Mouse (Mus musculus) MEL (cell line): ENCODE measurements at regions not wholly inside any gene's neighbourhood (a gene's known extent, or its start where the extent isn't known, plus 50 kb on each side); places are given as distances from the start of the nearest gene placed in this dataset.
A peak's percentile ranks its signal among the peaks of the same experiment; 100 is the strongest.

Experiments used
- DNase-seq: peaks from one replicate; pipeline ENCODE4 v3.0.0; 2011; ENCODE audit warnings: low read depth, low spot score
- H3K27ac ChIP-seq: 2 replicates; pipeline ENCODE4 v1.5.1; 2012; ENCODE audit warnings: low read depth, mild to moderate bottlenecking, control low read depth, low read length, moderate library complexity; ENCODE audit not compliant: control insufficient read depth
- H3K27me3 ChIP-seq, 2 experiments: fragments of 150-350 bp in 1 of 2; sonication (generic) in 1 of 2; 2 replicates each; pipeline ENCODE4 v1.6.1; 2012; ENCODE audit warnings: low read length in 2 of 2, mild to moderate bottlenecking in 2 of 2, improper control_type of control experiment in 1 of 2, moderate library complexity in 1 of 2; ENCODE audit not compliant: insufficient read depth in 2 of 2, control insufficient read depth in 1 of 2
- H3K36me3 ChIP-seq, 2 experiments: 2 replicates each; pipeline ENCODE4 v1.6.1; 2012 to 2014; ENCODE audit warnings: low read length in 2 of 2, improper control_type of control experiment in 1 of 2, inconsistent platforms in 1 of 2, mild to moderate bottlenecking in 1 of 2; ENCODE audit not compliant: insufficient read depth in 2 of 2, control insufficient read depth in 1 of 2
- H3K4me1 ChIP-seq, 2 experiments: fragments of 150-350 bp in 1 of 2; sonication (generic) in 1 of 2; 2 replicates each; pipeline ENCODE4 v1.6.1; 2012; ENCODE audit warnings: low read length in 2 of 2, improper control_type of control experiment in 1 of 2, mild to moderate bottlenecking in 1 of 2; ENCODE audit not compliant: insufficient read depth in 2 of 2, control insufficient read depth in 1 of 2
- H3K4me3 ChIP-seq, 2 experiments: fragments of 150-350 bp in 1 of 2; sonication (generic) in 1 of 2; 2 replicates each; pipeline ENCODE4 v1.5.1; 2012; ENCODE audit warnings: low read depth in 2 of 2, low read length in 2 of 2, mild to moderate bottlenecking in 2 of 2, moderate library complexity in 2 of 2, control low read depth in 1 of 2, improper control_type of control experiment in 1 of 2; ENCODE audit not compliant: control insufficient read depth in 1 of 2, insufficient read depth in 1 of 2
- H3K79me2 ChIP-seq: 2 replicates; pipeline ENCODE4 v1.6.1; 2012; ENCODE audit warnings: mild to moderate bottlenecking, low read length, moderate library complexity; ENCODE audit not compliant: control insufficient read depth, poor library complexity, insufficient read depth
- H3K9ac ChIP-seq: 2 replicates; pipeline ENCODE4 v1.6.1; 2012; ENCODE audit warnings: low read depth, mild to moderate bottlenecking, control low read depth, low read length, moderate library complexity; ENCODE audit not compliant: control insufficient read depth, poor library complexity, severe bottlenecking
- H3K9me3 ChIP-seq: fragments of 150-350 bp; sonication (generic); replicated peaks from 2 replicates; pipeline ENCODE4 v1.6.1; 2012; ENCODE audit warnings: mild to moderate bottlenecking, low read length, improper control_type of control experiment, moderate library complexity; ENCODE audit not compliant: insufficient read depth
- CHD1 ChIP-seq: IDR thresholded peaks from 2 replicates; pipeline ENCODE4 v1.6.1; 2012; ENCODE audit warnings: low read depth, mild to moderate bottlenecking, inconsistent platforms, low read length, improper control_type of control experiment
- CHD2 ChIP-seq: IDR thresholded peaks from 2 replicates; pipeline ENCODE4 v1.6.1; 2011; ENCODE audit warnings: low read length, improper control_type of control experiment
- CTCF ChIP-seq, 3 experiments: IDR thresholded peaks in 2 of 3; conservative IDR thresholded peaks in 1 of 3; 2 replicates each; pipeline ENCODE4 v1.5.1; 2011 to 2012; ENCODE audit warnings: low read length in 3 of 3, low read depth in 2 of 3, mild to moderate bottlenecking in 2 of 3, improper control_type of control experiment in 1 of 3, inconsistent platforms in 1 of 3, mixed read lengths in 1 of 3, moderate library complexity in 1 of 3; ENCODE audit not compliant: control insufficient read depth in 1 of 3, insufficient read depth in 1 of 3, poor library complexity in 1 of 3, severe bottlenecking in 1 of 3
- E2F4 ChIP-seq: IDR thresholded peaks from 2 replicates; pipeline ENCODE4 v1.6.1; 2011; ENCODE audit warnings: low read depth, low read length, improper control_type of control experiment, borderline replicate concordance
- EP300 ChIP-seq, 2 experiments: IDR thresholded peaks; 2 replicates each; pipeline ENCODE4 v1.6.1; 2011; ENCODE audit warnings: improper control_type of control experiment in 2 of 2, low read length in 2 of 2, low read depth in 1 of 2, mild to moderate bottlenecking in 1 of 2
- ETS1 ChIP-seq: IDR thresholded peaks from 2 replicates; pipeline ENCODE4 v1.6.1; 2012; ENCODE audit warnings: low read depth, mild to moderate bottlenecking, inconsistent platforms, low read length, improper control_type of control experiment, moderate library complexity
- GABPA ChIP-seq: IDR thresholded peaks from 2 replicates; pipeline ENCODE4 v1.6.1; 2012; ENCODE audit warnings: low read depth, mild to moderate bottlenecking, inconsistent platforms, low read length, improper control_type of control experiment, moderate library complexity
- GATA1 ChIP-seq: IDR thresholded peaks from 2 replicates; pipeline ENCODE4 v1.6.1; 2011; ENCODE audit warnings: low read depth, low read length, improper control_type of control experiment
- HCFC1 ChIP-seq: IDR thresholded peaks from 2 replicates; pipeline ENCODE4 v1.6.1; 2012; ENCODE audit warnings: low read depth, mild to moderate bottlenecking, inconsistent platforms, low read length, improper control_type of control experiment, moderate library complexity
- JUND ChIP-seq: IDR thresholded peaks from 2 replicates; pipeline ENCODE4 v1.6.1; 2011; ENCODE audit warnings: low read depth, mild to moderate bottlenecking, improper control_type of control experiment, low read length
- KAT2A ChIP-seq: conservative IDR thresholded peaks from 2 replicates; pipeline ENCODE4 v1.6.1; 2012; ENCODE audit warnings: low read depth, low read length, improper control_type of control experiment, inconsistent platforms
- MAFK ChIP-seq: IDR thresholded peaks from 2 replicates; pipeline ENCODE4 v1.6.1; 2011; ENCODE audit warnings: low read depth, mild to moderate bottlenecking, low read length, improper control_type of control experiment, borderline replicate concordance
- MAX ChIP-seq: IDR thresholded peaks from 2 replicates; pipeline ENCODE4 v1.6.1; 2011; ENCODE audit warnings: low read length, improper control_type of control experiment
- MAZ ChIP-seq: IDR thresholded peaks from 2 replicates; pipeline ENCODE4 v1.6.1; 2012; ENCODE audit warnings: low read depth, mild to moderate bottlenecking, inconsistent platforms, low read length, improper control_type of control experiment
- MEF2A ChIP-seq: IDR thresholded peaks from 2 replicates; pipeline ENCODE4 v1.6.1; 2014; ENCODE audit warnings: low read depth, mild to moderate bottlenecking, inconsistent platforms, low read length, improper control_type of control experiment; ENCODE audit not compliant: poor library complexity, insufficient replicate concordance, severe bottlenecking; ENCODE audit errors: extremely low read depth
- MXI1 ChIP-seq: IDR thresholded peaks from 2 replicates; pipeline ENCODE4 v1.6.1; 2011; ENCODE audit warnings: mild to moderate bottlenecking, low read depth, low read length, improper control_type of control experiment
- MYB ChIP-seq: IDR thresholded peaks from 2 replicates; pipeline ENCODE4 v1.6.1; 2011; ENCODE audit warnings: mild to moderate bottlenecking, low read depth, low read length, improper control_type of control experiment
- MYC ChIP-seq: IDR thresholded peaks from 2 replicates; pipeline ENCODE4 v1.6.1; 2011; ENCODE audit warnings: low read depth, mild to moderate bottlenecking, low read length, improper control_type of control experiment, moderate library complexity
- NELFE ChIP-seq: IDR thresholded peaks from 2 replicates; pipeline ENCODE4 v1.6.1; 2011; ENCODE audit warnings: low read depth, low read length, improper control_type of control experiment
- NRF1 ChIP-seq: IDR thresholded peaks from 2 replicates; pipeline ENCODE4 v1.6.1; 2014; ENCODE audit warnings: low read depth, mild to moderate bottlenecking, inconsistent platforms, low read length, improper control_type of control experiment, moderate library complexity; ENCODE audit not compliant: poor library complexity, insufficient read depth, severe bottlenecking
- POLR2AphosphoS2 ChIP-seq: IDR thresholded peaks from 2 replicates; pipeline ENCODE4 v1.6.1; 2011; ENCODE audit warnings: low read length, improper control_type of control experiment
- POLR2AphosphoS5 ChIP-seq: IDR thresholded peaks from 2 replicates; pipeline ENCODE4 v1.6.1; 2012; ENCODE audit warnings: low read depth, borderline replicate concordance, mild to moderate bottlenecking, inconsistent platforms, low read length, moderate library complexity, mixed read lengths
- RCOR1 ChIP-seq: IDR thresholded peaks from 2 replicates; pipeline ENCODE4 v1.6.1; 2012; ENCODE audit warnings: low read depth, mild to moderate bottlenecking, inconsistent platforms, low read length, improper control_type of control experiment
- SIN3A ChIP-seq: IDR thresholded peaks from 2 replicates; pipeline ENCODE4 v1.6.1; 2012; ENCODE audit warnings: low read length, improper control_type of control experiment, inconsistent platforms
- SMC3 ChIP-seq: IDR thresholded peaks from 2 replicates; pipeline ENCODE4 v1.6.1; 2011; ENCODE audit warnings: low read depth, low read length, improper control_type of control experiment
- TAL1 ChIP-seq: IDR thresholded peaks from 2 replicates; pipeline ENCODE4 v1.6.1; 2012; ENCODE audit warnings: mild to moderate bottlenecking, inconsistent platforms, low read length, moderate library complexity, mixed read lengths
- TCF12 ChIP-seq: IDR thresholded peaks from 2 replicates; pipeline ENCODE4 v1.6.1; 2014; ENCODE audit warnings: low read depth, mild to moderate bottlenecking, inconsistent platforms, low read length, improper control_type of control experiment, moderate library complexity
- UBTF ChIP-seq: IDR thresholded peaks from 2 replicates; pipeline ENCODE4 v1.6.1; 2012; ENCODE audit warnings: low read depth, mild to moderate bottlenecking, inconsistent platforms, low read length, improper control_type of control experiment, moderate library complexity, borderline replicate concordance; ENCODE audit not compliant: insufficient read depth
- USF2 ChIP-seq, 2 experiments: IDR thresholded peaks; 2 replicates each; pipeline ENCODE4 v1.6.1; 2011 to 2012; ENCODE audit warnings: improper control_type of control experiment in 2 of 2, low read length in 2 of 2, borderline replicate concordance in 1 of 2, inconsistent platforms in 1 of 2, low read depth in 1 of 2, mild to moderate bottlenecking in 1 of 2; ENCODE audit not compliant: insufficient read depth in 1 of 2
- ZC3H11A ChIP-seq: IDR thresholded peaks from 2 replicates; pipeline ENCODE4 v1.6.1; 2012; ENCODE audit warnings: low read depth, mild to moderate bottlenecking, inconsistent platforms, low read length, improper control_type of control experiment
- ZKSCAN1 ChIP-seq: IDR thresholded peaks from 2 replicates; pipeline ENCODE4 v1.6.1; 2012; ENCODE audit warnings: low read depth, mild to moderate bottlenecking, inconsistent platforms, low read length, improper control_type of control experiment, moderate library complexity
- ZMIZ1 ChIP-seq: IDR thresholded peaks from 2 replicates; pipeline ENCODE4 v1.6.1; 2012; ENCODE audit warnings: low read depth, mild to moderate bottlenecking, inconsistent platforms, low read length, improper control_type of control experiment, moderate library complexity

GRCm38 (mm10) chr11:19713597-19713996, 210.6 kb upstream of the Spred2 start:
- DNase-seq, result no peak
- Histone ChIP-seq H3K9me3 (no peaks in the 10 kb centered on the region), H3K79me2 (no peaks in the 10 kb centered on the region), H3K4me3 (no peak overlapping the region), H3K36me3 (no peaks in the 10 kb centered on the region), H3K27ac (no peak overlapping the region), H3K4me1 (no peaks in the 10 kb centered on the region), H3K27me3 (peaks cover 3 to 4% of the 10 kb centered on the region in 2 experiments; a peak in 3 of 4 replicates), H3K9ac (no peak overlapping the region)
- TF ChIP-seq MAFK (no peak), E2F4 (no peak), TAL1 (no peak), POLR2AphosphoS2 (no peak), ZKSCAN1 (no peak), ZC3H11A (no peak), CHD2 (no peak), NELFE (no peak), MYB (no peak), POLR2AphosphoS5 (no peak), MYC (no peak), EP300 (IDR thresholded peaks at IDR 0.05; ENCODE audit: low read depth in 1 of 2, low read length in 2 of 2) (no peak), MEF2A (no peak), KAT2A (no peak), UBTF (no peak), HCFC1 (no peak)

DNA sequence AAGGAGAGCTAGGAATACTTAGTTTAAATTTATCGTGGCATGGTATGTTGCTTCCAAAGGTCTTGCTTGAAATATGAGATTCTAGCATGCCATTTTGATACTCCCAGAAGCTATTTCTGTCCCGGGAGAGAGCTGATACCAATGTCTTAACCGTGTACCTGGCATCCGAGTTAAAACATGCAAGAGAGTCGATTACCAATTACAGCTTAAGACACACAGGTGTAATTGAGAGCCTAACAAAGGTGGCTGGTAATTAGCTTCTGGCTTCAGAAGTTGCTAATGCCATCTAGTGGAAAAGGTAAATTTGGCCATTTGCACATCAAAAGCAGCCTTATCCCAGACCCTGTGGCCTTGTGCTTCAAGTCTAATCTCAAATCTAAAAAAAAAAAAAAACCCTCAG, 210.0 kb upstream of the Spred2 start:
- no peak overlapping the region for H3K9ac ChIP-seq
- no peaks in the 10 kb centered on the region for H3K4me1 ChIP-seq
- H3K27me3 ChIP-seq, result peaks cover 3 to 4% of the 10 kb centered on the region in 2 experiments; a peak in 3 of 4 replicates
- H3K36me3 ChIP-seq, result no peaks in the 10 kb centered on the region
- no peak overlapping the region for H3K27ac ChIP-seq
- DNase-seq, result peak; percentile 5
- no peaks in the 10 kb centered on the region for H3K79me2 ChIP-seq
- no peak overlapping the region for H3K4me3 ChIP-seq
- no peaks in the 10 kb centered on the region for H3K9me3 ChIP-seq
- no peak for TF ChIP-seq MYB
- TF ChIP-seq ZC3H11A, result peak; percentile 19; the same call in 1 of the 2 replicates
- no peak for TF ChIP-seq MXI1
- no peak for TF ChIP-seq E2F4
- no peak for TF ChIP-seq GATA1
- TF ChIP-seq NRF1, result no peak
- no peak for TF ChIP-seq GABPA
- no peak for TF ChIP-seq ETS1
- no peak for TF ChIP-seq EP300 (IDR thresholded peaks at IDR 0.05; ENCODE audit: low read depth in 1 of 2, low read length in 2 of 2)
- no peak for TF ChIP-seq MEF2A
- no peak for TF ChIP-seq SIN3A
- no peak for TF ChIP-seq ZMIZ1
- peak; percentile 48 for TF ChIP-seq SMC3
- no peak for TF ChIP-seq MAFK
- no peak for TF ChIP-seq MAX
- TF ChIP-seq JUND, result no peak
- TF ChIP-seq ZKSCAN1, result no peak
- no peak for TF ChIP-seq NELFE
- peak in 1 of 3 experiments; percentile 32; a peak in 2 of 6 replicates for TF ChIP-seq CTCF (IDR thresholded peaks at IDR 0.05 in 2 of 3, conservative IDR thresholded peaks at IDR 0.05 in 1 of 3; ENCODE audit: control insufficient read depth in 1 of 3, insufficient read depth in 1 of 3, low read depth in 2 of 3, low read length in 3 of 3, poor library complexity in 1 of 3, severe bottlenecking in 1 of 3)
- no peak for TF ChIP-seq RCOR1
- TF ChIP-seq TCF12, result no peak
- TF ChIP-seq USF2 (IDR thresholded peaks at IDR 0.05; ENCODE audit: borderline replicate concordance in 1 of 2, insufficient read depth in 1 of 2, low read depth in 1 of 2, low read length in 2 of 2), result no peak
- no peak for TF ChIP-seq CHD1
- TF ChIP-seq MAZ, result no peak
